Mouse (Mus musculus): ENCODE data around the gene Gm49383. TPM values are rescaled to one million over a fixed set of nuclear protein-coding genes. Genes with fewer than 3 reads are reported as not detected.

Gene Gm49383
- 10 to 100 TPM in 1 of 2 experiments, 1 to 10 TPM in 1; 8.1 to 10.4 TPM for total RNA-seq (2021)

- DNase-seq = peak; percentile 72
Observed at GRCm38 (mm10) chr12:69196444-69197377, at the start of gene Gm49383. Gene Gm49383, minus strand, starts transcription at chr12:69197104.

- peak; percentile 76 for DNase-seq
Observed at GRCm38 (mm10) chr12:69241771-69242431, 45.0 kb upstream of the Gm49383 start.

- DNase-seq = no peak
Observed at GRCm38 (mm10) chr12:69241405-69241770, 44.5 kb upstream of the Gm49383 start.

- DNase-seq = no peak
Observed at GRCm38 (mm10) chr12:69240876-69241275, 44.0 kb upstream of the Gm49383 start, which contains the start of gene Klhdc1. Gene Klhdc1, plus strand, starts transcription at chr12:69241176.

- DNase-seq = no peak
Observed at GRCm38 (mm10) chr12:69238284-69238683, 41.4 kb upstream of the Gm49383 start.

GRCm38 (mm10) chr12:69235782-69236181, 38.9 kb upstream of the Gm49383 start:
- DNase-seq = no peak

- DNase-seq = peak; percentile 28
Observed at GRCm38 (mm10) chr12:69229251-69229650, 32.3 kb upstream of the Gm49383 start.

- DNase-seq = peak; percentile 95
Observed at GRCm38 (mm10) chr12:69227776-69228466, 31.0 kb upstream of the Gm49383 start, which contains the start of gene Pole2. Gene Pole2, minus strand, starts transcription at chr12:69228195.

GRCm38 (mm10) chr12:69220613-69221277, 23.8 kb upstream of the Gm49383 start:
- no peak for DNase-seq

GRCm38 (mm10) chr12:69216587-69216986, 19.7 kb upstream of the Gm49383 start:
- DNase-seq = no peak

GRCm38 (mm10) chr12:69215000-69215785, 18.3 kb upstream of the Gm49383 start:
- DNase-seq = peak; percentile 68

- no peak for DNase-seq
Observed at GRCm38 (mm10) chr12:69214393-69214792, 17.5 kb upstream of the Gm49383 start.

GRCm38 (mm10) chr12:69213186-69213777, 16.4 kb upstream of the Gm49383 start:
- no peak for DNase-seq

GRCm38 (mm10) chr12:69211057-69211456, 14.2 kb upstream of the Gm49383 start:
- DNase-seq = peak; percentile 41

- no peak for DNase-seq
Observed at GRCm38 (mm10) chr12:69210056-69210979, 13.4 kb upstream of the Gm49383 start.

- DNase-seq = no peak
Observed at GRCm38 (mm10) chr12:69208520-69208919, 11.6 kb upstream of the Gm49383 start.

- DNase-seq = no peak
Observed at GRCm38 (mm10) chr12:69207926-69208325, 11.0 kb upstream of the Gm49383 start.

GRCm38 (mm10) chr12:69207396-69207795, 10.5 kb upstream of the Gm49383 start:
- DNase-seq = no peak

- DNase-seq = no peak
Observed at GRCm38 (mm10) chr12:69204052-69204833, 7.3 kb upstream of the Gm49383 start, which contains the start of gene Gm49384. Gene Gm49384, minus strand, starts transcription at chr12:69204267.

Measured in heart, postnatal 4 days (tissue).